Mouse (Mus musculus) liver, adult 2 months (tissue): ENCODE measurements at regions not wholly inside any gene's neighbourhood (a gene's known extent, or its start where the extent isn't known, plus 50 kb on each side); places are given as distances from the start of the nearest gene placed in this dataset.

Experiments
- DNase-seq: peaks from one replicate; pipeline ENCODE4 v3.0.0-alpha.2; 2011; ENCODE audit warnings: low read depth, low spot score; ENCODE audit errors: extremely low read depth
- H3K27ac ChIP-seq: fragments of 200-500 bp; replicated peaks from 2 replicates; pipeline ENCODE4 v1.5.1; 2012; ENCODE audit warnings: low read depth, mild to moderate bottlenecking, control low read depth, inconsistent platforms, low read length; ENCODE audit not compliant: insufficient read depth
- H3K27me3 ChIP-seq: fragments of 200-500 bp; 2 replicates; pipeline ENCODE4 v1.6.1; 2012; ENCODE audit warnings: mild to moderate bottlenecking, moderate library complexity, low read length, inconsistent platforms; ENCODE audit not compliant: control insufficient read depth, insufficient read depth
- H3K36me3 ChIP-seq: fragments of 200-500 bp; 2 replicates; pipeline ENCODE4 v1.6.1; 2012; ENCODE audit warnings: low read length, inconsistent platforms; ENCODE audit not compliant: control insufficient read depth, insufficient read depth
- H3K4me1 ChIP-seq: fragments of 200-500 bp; 2 replicates; pipeline ENCODE4 v1.6.1; 2011; ENCODE audit warnings: low read length; ENCODE audit not compliant: control insufficient read depth, insufficient read depth
- H3K4me3 ChIP-seq: fragments of 200-500 bp; 2 replicates; pipeline ENCODE4 v1.5.1; 2011; ENCODE audit warnings: low read depth, mild to moderate bottlenecking, control low read depth, low read length, moderate library complexity; ENCODE audit not compliant: insufficient read depth
- H3K79me2 ChIP-seq: fragments of 200-500 bp; 2 replicates; pipeline ENCODE4 v1.6.1; 2012; ENCODE audit warnings: inconsistent platforms, mild to moderate bottlenecking, low read length, moderate library complexity; ENCODE audit not compliant: control insufficient read depth, insufficient read depth
- H3K9ac ChIP-seq: fragments of 200-500 bp; 2 replicates; pipeline ENCODE4 v1.6.1; 2012; ENCODE audit warnings: low read depth, mild to moderate bottlenecking, control low read depth, inconsistent platforms, low read length
- CTCF ChIP-seq: fragments of 200-500 bp; IDR thresholded peaks from 2 replicates; pipeline ENCODE4 v1.5.1; 2011; ENCODE audit warnings: low read depth, low read length, control low read depth
- POLR2A ChIP-seq: fragments of 200-500 bp; IDR thresholded peaks from 2 replicates; pipeline ENCODE4 v1.6.1; 2011; ENCODE audit warnings: low read length, control low read depth; ENCODE audit not compliant: insufficient read depth; ENCODE audit errors: extremely low read depth
- WGBS: fragments of 180-500 bp; shearing (Covaris S2); methylation state at CpG from one replicate; pipeline ENCODE4 v1.1.7; 2018; 5-methylcytosine and 5-hydroxymethylcytosine counted together

GRCm38 (mm10) chr12:56234571-56234970, 111.1 kb downstream of the Mbip start:
- Histone ChIP-seq H3K27me3 (no peaks in the 10 kb centered on the region), H3K9ac (no peak overlapping the region), H3K36me3 (no peaks in the 10 kb centered on the region), H3K79me2 (no peaks in the 10 kb centered on the region), H3K4me3 (no peak overlapping the region), H3K27ac (no peak overlapping the region), H3K4me1 (no peaks in the 10 kb centered on the region)
- 82% methylated on average over 6 of the region's 6 CpGs for WGBS
- no peak for DNase-seq
- TF ChIP-seq CTCF = no peak
- TF ChIP-seq POLR2A = no peak

GRCm38 (mm10) chr12:56233209-56233608, 112.5 kb downstream of the Mbip start:
- no peak for DNase-seq
- no peaks in the 10 kb centered on the region for H3K4me1 ChIP-seq
- TF ChIP-seq POLR2A (no peak), CTCF (no peak)

GRCm38 (mm10) chr12:56224142-56224895, 121.4 kb downstream of the Mbip start:
- Histone ChIP-seq H3K4me3 (no peak overlapping the region), H3K36me3 (no peaks in the 10 kb centered on the region), H3K27ac (no peak overlapping the region), H3K9ac (no peak overlapping the region), H3K4me1 (no peaks in the 10 kb centered on the region), H3K27me3 (no peaks in the 10 kb centered on the region), H3K79me2 (no peaks in the 10 kb centered on the region)
- TF ChIP-seq CTCF (no peak), POLR2A (no peak)
- DNase-seq = no peak
- 73% methylated on average over 3 of the region's 3 CpGs for WGBS

More at GRCm38 (mm10) chr12:56233209-56233608, 112.5 kb downstream of the Mbip start:
- H3K9ac ChIP-seq = no peak overlapping the region
- H3K27me3 ChIP-seq = no peaks in the 10 kb centered on the region
- no peak overlapping the region for H3K4me3 ChIP-seq
- no peaks in the 10 kb centered on the region for H3K36me3 ChIP-seq
- no peak overlapping the region for H3K27ac ChIP-seq
- no peaks in the 10 kb centered on the region for H3K79me2 ChIP-seq

GRCm38 (mm10) chr12:56193524-56193923, 152.2 kb downstream of the Mbip start:
- H3K27me3 ChIP-seq = no peaks in the 10 kb centered on the region
- no peak overlapping the region for H3K27ac ChIP-seq
- TF ChIP-seq POLR2A = no peak
- no peak for TF ChIP-seq CTCF
- no peak overlapping the region for H3K9ac ChIP-seq
- WGBS = 77% methylated on average over 3 of the region's 3 CpGs
- no peak for DNase-seq
- no peaks in the 10 kb centered on the region for H3K36me3 ChIP-seq
- no peak overlapping the region for H3K4me3 ChIP-seq
- H3K4me1 ChIP-seq = no peaks in the 10 kb centered on the region
- no peaks in the 10 kb centered on the region for H3K79me2 ChIP-seq

- Histone ChIP-seq H3K36me3 (no peaks in the 10 kb centered on the region), H3K4me1 (no peaks in the 10 kb centered on the region), H3K4me3 (no peak overlapping the region), H3K79me2 (no peaks in the 10 kb centered on the region), H3K27me3 (no peaks in the 10 kb centered on the region), H3K9ac (no peak overlapping the region), H3K27ac (no peak overlapping the region)
- no peak for DNase-seq
- TF ChIP-seq CTCF = no peak
- TF ChIP-seq POLR2A = no peak
- WGBS = 94% methylated on average over 12 of the region's 12 CpGs
Observed at GRCm38 (mm10) chr12:56189562-56189961, 156.1 kb downstream of the Mbip start.

- TF ChIP-seq POLR2A (no peak), CTCF (no peak)
- Histone ChIP-seq H3K36me3 (no peaks in the 10 kb centered on the region), H3K27ac (no peak overlapping the region), H3K4me1 (no peaks in the 10 kb centered on the region), H3K27me3 (no peaks in the 10 kb centered on the region), H3K9ac (no peak overlapping the region), H3K4me3 (no peak overlapping the region), H3K79me2 (no peaks in the 10 kb centered on the region)
- no peak for DNase-seq
- 79% methylated on average over 3 of the region's 3 CpGs for WGBS
Observed at GRCm38 (mm10) chr12:56160736-56161135, 185.0 kb downstream of the Mbip start.
